Comparison of ENCODE assay signal across 12 mouse cellular contexts in the genomic region with DNA sequence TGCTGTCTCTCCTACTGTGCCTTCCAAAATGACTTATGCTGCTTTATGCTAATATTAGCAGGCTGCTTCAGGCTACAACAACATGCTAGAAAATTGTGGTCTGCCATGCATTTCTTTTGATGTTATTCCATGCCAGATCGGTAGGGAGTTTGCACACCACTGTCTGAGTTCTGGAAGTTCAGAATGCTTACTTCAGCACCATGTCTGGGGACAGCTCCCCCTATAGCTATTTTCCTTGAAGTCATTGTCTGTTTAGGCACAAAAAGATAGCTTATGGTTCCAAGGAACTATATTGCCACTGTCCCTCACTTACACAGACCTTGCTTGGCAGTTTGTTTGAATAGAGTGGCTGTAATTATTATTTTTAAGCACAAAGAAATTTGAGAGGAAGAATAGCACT.
DNase-seq lines count a peak whose midpoint lies in the region; ATAC-seq lines count a peak whose summit lies in the region.
"Had no signal": no experiment of that assay in that cellular context is flagged by ENCODE, and none has a peak within 500 bp of the region (broad histone marks: within the 10 kb centered on the region; RNA-seq: fewer than 3 reads in every experiment).

No protein-coding gene starts in this region.

- no peak for ATAC-seq in heart, embryonic 12.5 days (ENCODE audit: insufficient number of reproducible peaks, low FRiP score)
- ATAC-seq in neural tube, embryonic 15.5 days (ENCODE audit: low FRiP score): no peak
- no peak for ATAC-seq in forebrain, embryonic 14.5 days
- ATAC-seq: intestine, embryonic 16.5 days had no signal

- no peak overlapping the region for H3K4me3 ChIP-seq in heart, embryonic 12.5 days
- no peak overlapping the region for H3K4me3 ChIP-seq in neural tube, embryonic 15.5 days (replicated peaks)
- H3K4me3 ChIP-seq in forebrain, embryonic 14.5 days (ENCODE audit: low read depth, low read length): no peak overlapping the region
- H3K4me3 ChIP-seq: embryonic facial prominence, embryonic 15.5 days; heart, adult 2 months had no signal

- H3K4me2 ChIP-seq in heart, embryonic 12.5 days: no peak overlapping the region
- H3K4me2 ChIP-seq in neural tube, embryonic 15.5 days: no peak overlapping the region
- H3K4me2 ChIP-seq in forebrain, embryonic 14.5 days (ENCODE audit: low read length): no peak overlapping the region
- H3K4me2 ChIP-seq: embryonic facial prominence, embryonic 15.5 days had no signal

- H3K27ac ChIP-seq in heart, embryonic 12.5 days (ENCODE audit: poor library complexity, severe bottlenecking): no peak overlapping the region
- no peak overlapping the region for H3K27ac ChIP-seq in neural tube, embryonic 15.5 days (replicated peaks)
- H3K27ac ChIP-seq in forebrain, embryonic 14.5 days (ENCODE audit: low read depth, low read length): no peak overlapping the region
- H3K27ac ChIP-seq: embryonic facial prominence, embryonic 15.5 days; heart, adult 2 months had no signal

- no peak overlapping the region for H3K9ac ChIP-seq in heart, embryonic 12.5 days
- no peak overlapping the region for H3K9ac ChIP-seq in neural tube, embryonic 15.5 days (replicated peaks)
- H3K9ac ChIP-seq in forebrain, embryonic 14.5 days (ENCODE audit: low read length): no peak overlapping the region
- H3K9ac ChIP-seq: embryonic facial prominence, embryonic 15.5 days had no signal

- no peaks in the 10 kb centered on the region for H3K9me3 ChIP-seq in heart, embryonic 12.5 days (replicated peaks)
- H3K9me3 ChIP-seq in neural tube, embryonic 15.5 days (replicated peaks): no peaks in the 10 kb centered on the region
- H3K9me3 ChIP-seq in forebrain, embryonic 14.5 days (replicated peaks; ENCODE audit: control insufficient read depth, low read length): no peaks in the 10 kb centered on the region
- H3K9me3 ChIP-seq: embryonic facial prominence, embryonic 15.5 days had no signal

- DNase-seq in heart, postnatal 4 days: peak; percentile 18
- peak; percentile 21 for DNase-seq in neural tube, embryonic 10.5 days (ENCODE audit: extremely low spot score, low spot score)
- DNase-seq in forebrain, embryonic 14.5 days (ENCODE audit: low spot score): peak; percentile 47
- peak; percentile 22 for DNase-seq in retina, postnatal 1 day
- no peak for DNase-seq in left cerebral cortex, postnatal 14 days (ENCODE audit: low spot score in 2 of 2)
- no peak for DNase-seq in lung, postnatal 4 days
- DNase-seq: heart, adult 2 months; lung, postnatal 14 days had no signal

- no peaks in the 10 kb centered on the region for H3K36me3 ChIP-seq in heart, embryonic 12.5 days
- H3K36me3 ChIP-seq in neural tube, embryonic 15.5 days: no peaks in the 10 kb centered on the region
- H3K36me3 ChIP-seq in forebrain, embryonic 14.5 days (ENCODE audit: control insufficient read depth, insufficient read depth, low read length): no peaks in the 10 kb centered on the region
- H3K36me3 ChIP-seq: embryonic facial prominence, embryonic 15.5 days had no signal

- intact Hi-C loops in left cerebral cortex, postnatal 14 days (cut with DNase I): no loop called here

- H3K4me1 ChIP-seq in heart, embryonic 12.5 days (replicated peaks): no peaks in the 10 kb centered on the region
- peaks cover 5% of the 10 kb centered on the region for H3K4me1 ChIP-seq in neural tube, embryonic 15.5 days
- H3K4me1 ChIP-seq in forebrain, embryonic 14.5 days (ENCODE audit: control insufficient read depth, insufficient read depth, low read length): peaks cover 4% of the 10 kb centered on the region
- H3K4me1 ChIP-seq: embryonic facial prominence, embryonic 15.5 days had no signal

- no peaks in the 10 kb centered on the region for H3K27me3 ChIP-seq in heart, embryonic 12.5 days (replicated peaks)
- no peaks in the 10 kb centered on the region for H3K27me3 ChIP-seq in neural tube, embryonic 15.5 days (replicated peaks)
- H3K27me3 ChIP-seq in forebrain, embryonic 14.5 days (replicated peaks; ENCODE audit: control insufficient read depth, insufficient read depth, low read length): no peaks in the 10 kb centered on the region
- H3K27me3 ChIP-seq: embryonic facial prominence, embryonic 15.5 days had no signal

- WGBS in heart, embryonic 12.5 days: 27% methylated on average over 1 of the region's 1 CpGs
- WGBS in neural tube, embryonic 15.5 days: 37% methylated on average over 1 of the region's 1 CpGs
- WGBS in forebrain, embryonic 14.5 days: 27% methylated on average over 1 of the region's 1 CpGs

Comparison
In these comparisons a context has a peak if more than half of its experiments do, and no peak if none do; other contexts are left out.
1. DNase-seq: peak in heart, postnatal 4 days (single experiment), neural tube, embryonic 10.5 days (single experiment), forebrain, embryonic 14.5 days (single experiment) and retina, postnatal 1 day (single experiment); none in left cerebral cortex, postnatal 14 days (0 of 2) and lung, postnatal 4 days (0 of 2).